Mouse (Mus musculus) lung, postnatal 0 days (tissue): ENCODE measurements at regions not wholly inside any gene's neighbourhood (a gene's known extent, or its start where the extent isn't known, plus 50 kb on each side); places are given as distances from the start of the nearest gene placed in this dataset.

ENCODE experiments used
- CTCF ChIP-seq: IDR thresholded peaks from 2 replicates; pipeline ENCODE4 v1.5.1; 2016; ENCODE audit warnings: antibody characterized with exemption, mild to moderate bottlenecking
- EP300 ChIP-seq: IDR thresholded peaks from 2 replicates; pipeline ENCODE4 v1.6.1; 2016; ENCODE audit warnings: antibody characterized with exemption, mild to moderate bottlenecking, control low read depth

- TF ChIP-seq CTCF, result no peak
- no peak for TF ChIP-seq EP300
Measured at GRCm38 (mm10) chr8:86275699-86276098, 304.8 kb downstream of the Abcc12 start.
